Mouse (Mus musculus) left cerebral cortex, adult 2 months (tissue): ENCODE data around the gene Zfp512b. TPM values are rescaled to one million over a fixed set of nuclear protein-coding genes. Genes with fewer than 3 reads are reported as not detected.

ENCODE experiments used
- DNase-seq, 2 experiments: peaks; one replicate each; pipeline ENCODE4 v3.0.0; 2021 to 2022; ENCODE audit warnings: low spot score in 2 of 2, mixed read lengths in 1 of 2; ENCODE audit errors: extremely low spot score in 1 of 2
- H3K27ac ChIP-seq: fragments of 200-600 bp; 2 replicates; pipeline ENCODE4 v1.8.1; 2022
- H3K4me3 ChIP-seq: fragments of 200-600 bp; 2 replicates; pipeline ENCODE4 v1.8.1; 2022
- CTCF ChIP-seq: fragments of 200-600 bp; IDR thresholded peaks from 2 replicates; pipeline ENCODE4 v1.8.1; 2022; ENCODE audit warnings: antibody characterized with exemption, mild to moderate bottlenecking, moderate library complexity
- intact Hi-C: fragments of 180-260 bp; cut with DNase I; formaldehyde crosslinking; loops from one replicate; pipeline ENCODE4 v1.15.1; 2025
- total RNA-seq, 2 experiments: library from RNA; stranded (reverse); gene quantifications; 2 replicates each; pipeline ENCODE4 v1.2.3; 2021

Zfp512b gene
- total RNA-seq, 2 experiments from 2014 or later = 83.1 to 93.8 TPM

GRCm38 (mm10) chr2:181580131-181580772 lies 12.4 kb downstream of the Zfp512b start:
- TF ChIP-seq CTCF = no peak
- intact Hi-C loops = loop anchor here (5.0 kb wide), 1 partner anchor 188 kb away; no protein-coding TSS in a partner anchor
- Histone ChIP-seq H3K27ac (peak overlapping the region; percentile 96; the same call in 1 of the 2 replicates), H3K4me3 (peak overlapping the region; percentile 55)
- DNase-seq = no peak

- Histone ChIP-seq H3K4me3 (no peak overlapping the region), H3K27ac (no peak overlapping the region)
- no peak for DNase-seq
- intact Hi-C loops = loop anchor here (5.0 kb wide), 1 partner anchor 187 kb away; no protein-coding TSS in a partner anchor
- TF ChIP-seq CTCF = no peak
These were observed 12.9 kb downstream of the Zfp512b start for GRCm38 (mm10) chr2:181579681-181580080.

DNA sequence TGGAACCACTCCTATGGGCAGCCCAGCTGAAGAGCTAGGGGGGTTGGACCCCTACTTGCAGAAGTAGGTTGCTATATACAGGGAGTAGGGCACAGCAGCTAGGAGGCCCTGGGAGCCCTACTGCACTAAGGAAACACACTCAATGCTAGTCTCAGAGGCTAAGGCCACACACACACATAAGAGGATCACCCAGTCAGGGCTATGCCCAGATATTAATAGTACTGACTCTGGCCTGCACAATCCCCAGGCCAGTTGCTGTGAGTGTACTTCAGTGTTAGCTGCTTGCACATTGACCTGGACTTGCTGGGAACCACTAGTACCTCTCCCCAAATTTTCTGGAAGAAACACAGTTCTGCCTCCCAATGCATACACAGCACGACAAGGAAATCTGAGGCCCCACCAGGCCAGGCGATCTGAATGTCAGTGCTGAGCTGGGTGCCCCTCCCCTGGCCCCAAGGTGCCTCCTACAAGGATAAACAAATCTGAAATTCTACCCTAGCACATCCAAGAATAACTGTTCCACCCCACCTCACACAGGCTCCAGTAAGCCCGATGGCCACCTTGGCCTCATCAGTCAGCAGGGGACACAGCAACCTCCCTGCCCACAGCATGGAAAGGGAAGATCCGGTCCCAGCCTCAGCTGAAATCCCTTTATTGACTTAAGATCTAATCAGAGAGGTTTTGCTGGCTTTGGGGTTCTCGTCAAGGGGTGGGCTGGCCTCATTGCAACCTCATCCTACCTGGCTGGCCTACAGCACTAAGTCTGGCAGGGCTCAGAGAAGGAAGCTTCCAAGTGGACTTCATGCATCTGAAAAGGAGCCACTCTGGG lies 13.6 kb downstream of the Zfp512b start:
- Histone ChIP-seq H3K4me3 (no peak overlapping the region), H3K27ac (no peak overlapping the region)
- intact Hi-C loops = no loop called here
- no peak for DNase-seq
- TF ChIP-seq CTCF = no peak

GRCm38 (mm10) chr2:181577981-181578581 lies 14.5 kb downstream of the Zfp512b start:
- intact Hi-C loops = no loop called here
- no peak overlapping the region for H3K27ac ChIP-seq
- DNase-seq = no peak
- TF ChIP-seq CTCF = no peak
- H3K4me3 ChIP-seq = no peak overlapping the region

- intact Hi-C loops = no loop called here
- no peak for DNase-seq
- TF ChIP-seq CTCF = no peak
- Histone ChIP-seq H3K27ac (no peak overlapping the region), H3K4me3 (no peak overlapping the region)
These were observed 15.5 kb downstream of the Zfp512b start for GRCm38 (mm10) chr2:181577126-181577525.

GRCm38 (mm10) chr2:181576613-181577012 lies 16.0 kb downstream of the Zfp512b start:
- no peak for TF ChIP-seq CTCF
- no peak overlapping the region for H3K27ac ChIP-seq
- no peak overlapping the region for H3K4me3 ChIP-seq
- no peak for DNase-seq
- intact Hi-C loops = no loop called here

GRCm38 (mm10) chr2:181574921-181575545 lies 17.6 kb downstream of the Zfp512b start:
- Histone ChIP-seq H3K4me3 (no peak overlapping the region), H3K27ac (no peak overlapping the region)
- TF ChIP-seq CTCF = no peak
- no peak for DNase-seq
- intact Hi-C loops = no loop called here

DNA sequence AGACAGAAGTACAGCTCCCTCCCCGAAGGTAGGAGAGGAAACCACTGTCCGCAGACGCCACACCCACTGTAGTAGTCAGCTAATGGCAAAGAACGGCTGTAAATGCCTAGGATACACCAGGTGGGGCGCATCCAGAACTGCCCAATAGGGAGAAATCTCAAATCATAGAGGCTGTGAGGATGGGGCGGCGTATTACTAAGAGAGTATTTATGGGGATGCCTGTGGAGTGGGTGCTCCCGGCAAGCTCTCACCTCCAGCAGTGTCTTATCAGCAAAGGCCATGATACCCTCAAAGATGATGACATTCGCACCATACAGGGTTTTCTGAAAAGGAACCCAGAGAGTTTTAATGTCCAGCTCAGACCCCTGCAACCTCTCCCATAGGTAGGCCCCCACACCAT lies 18.6 kb downstream of the Zfp512b start:
- Histone ChIP-seq H3K4me3 (no peak overlapping the region), H3K27ac (no peak overlapping the region)
- intact Hi-C loops = no loop called here
- TF ChIP-seq CTCF = no peak
- no peak for DNase-seq

GRCm38 (mm10) chr2:181572921-181573920 lies 19.4 kb downstream of the Zfp512b start:
- Histone ChIP-seq H3K4me3 (no peak overlapping the region), H3K27ac (no peak overlapping the region)
- no peak for DNase-seq
- intact Hi-C loops = no loop called here
- TF ChIP-seq CTCF = no peak

- TF ChIP-seq CTCF = no peak
- no peak for DNase-seq
- intact Hi-C loops = no loop called here
- Histone ChIP-seq H3K4me3 (no peak overlapping the region), H3K27ac (no peak overlapping the region)
These were observed 20.5 kb downstream of the Zfp512b start for GRCm38 (mm10) chr2:181571941-181572670.
